Mouse (Mus musculus) testis, postnatal 14 days (tissue): ENCODE data around the gene Leng1.

Experiments used
- DNase-seq: peaks from one replicate; pipeline ENCODE4 v3.0.0; 2021; ENCODE audit warnings: low spot score

The Leng1 gene

DNA sequence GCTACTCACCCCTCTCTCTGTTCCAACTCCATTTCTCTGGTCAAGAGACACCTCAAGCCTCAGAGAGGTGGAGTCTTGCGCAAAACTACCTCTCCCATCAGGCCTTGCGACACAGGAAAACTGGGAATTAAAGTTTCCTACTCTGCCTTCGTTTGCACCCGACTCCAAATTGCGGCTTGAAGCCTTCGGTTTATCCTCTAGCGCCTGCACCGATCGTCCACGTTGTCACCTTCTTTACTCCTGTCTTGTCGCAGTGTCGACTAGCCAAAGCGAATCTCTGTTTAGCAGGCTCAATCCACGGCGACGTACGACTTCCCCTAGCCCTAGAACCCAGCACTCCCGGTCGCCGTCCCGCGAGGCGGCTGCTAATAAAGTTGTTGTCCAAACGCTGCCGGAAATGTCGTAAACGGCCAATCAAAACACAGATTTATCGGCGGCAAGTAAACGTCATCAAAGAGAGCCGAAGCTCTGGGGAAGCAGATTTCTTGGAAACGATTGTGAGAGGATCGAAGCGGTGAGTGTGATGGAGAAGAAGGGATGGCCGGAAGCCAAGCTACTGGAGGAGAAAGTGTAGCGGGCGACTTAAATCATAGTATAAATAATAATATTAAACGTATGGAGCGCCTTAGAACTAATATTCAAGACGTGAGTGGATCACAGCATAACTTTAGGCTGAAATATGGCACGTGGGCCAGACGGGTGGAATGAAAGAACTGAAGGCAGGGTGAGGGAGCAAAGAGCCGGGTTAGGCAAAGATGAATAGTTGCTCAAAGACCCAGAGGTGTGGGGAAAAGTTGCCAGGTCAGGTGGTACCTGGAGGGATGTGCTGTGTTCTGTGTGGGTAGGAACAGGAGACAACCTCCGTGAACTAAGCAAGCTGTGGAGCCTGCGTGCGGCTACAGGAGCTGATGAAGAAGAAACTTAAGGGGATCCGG lies 35.8 kb downstream of the Leng1 start, which contains the start of the genes Tfpt and Prpf31:
TSS of gene Tfpt (minus strand) at position 387 of the 935 bp plus-strand sequence.
TSS of gene Prpf31 (plus strand) at position 443 of the 935 bp plus-strand sequence.
- peak; percentile 92 for DNase-seq

DNA sequence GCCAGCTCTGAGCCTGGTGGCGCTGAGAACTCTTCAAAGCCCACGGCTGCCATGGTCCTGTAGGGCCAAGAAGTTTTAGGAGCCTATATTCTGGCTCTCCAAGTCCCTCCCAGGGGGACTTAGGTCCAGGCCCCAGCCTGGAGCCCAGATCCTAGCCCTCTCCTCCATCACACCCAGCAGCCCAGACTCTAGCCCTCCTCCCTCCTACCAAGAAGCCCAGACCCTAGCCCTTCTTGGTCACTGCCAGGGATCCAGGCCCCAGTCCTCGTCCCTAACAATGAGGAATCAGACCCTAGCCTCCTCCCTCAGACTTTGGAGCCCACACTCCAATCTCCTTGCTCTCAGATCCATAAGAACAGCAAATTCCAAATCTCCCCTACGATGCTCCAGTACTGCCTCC lies 36.6 kb downstream of the Leng1 start:
- DNase-seq: no peak

DNA sequence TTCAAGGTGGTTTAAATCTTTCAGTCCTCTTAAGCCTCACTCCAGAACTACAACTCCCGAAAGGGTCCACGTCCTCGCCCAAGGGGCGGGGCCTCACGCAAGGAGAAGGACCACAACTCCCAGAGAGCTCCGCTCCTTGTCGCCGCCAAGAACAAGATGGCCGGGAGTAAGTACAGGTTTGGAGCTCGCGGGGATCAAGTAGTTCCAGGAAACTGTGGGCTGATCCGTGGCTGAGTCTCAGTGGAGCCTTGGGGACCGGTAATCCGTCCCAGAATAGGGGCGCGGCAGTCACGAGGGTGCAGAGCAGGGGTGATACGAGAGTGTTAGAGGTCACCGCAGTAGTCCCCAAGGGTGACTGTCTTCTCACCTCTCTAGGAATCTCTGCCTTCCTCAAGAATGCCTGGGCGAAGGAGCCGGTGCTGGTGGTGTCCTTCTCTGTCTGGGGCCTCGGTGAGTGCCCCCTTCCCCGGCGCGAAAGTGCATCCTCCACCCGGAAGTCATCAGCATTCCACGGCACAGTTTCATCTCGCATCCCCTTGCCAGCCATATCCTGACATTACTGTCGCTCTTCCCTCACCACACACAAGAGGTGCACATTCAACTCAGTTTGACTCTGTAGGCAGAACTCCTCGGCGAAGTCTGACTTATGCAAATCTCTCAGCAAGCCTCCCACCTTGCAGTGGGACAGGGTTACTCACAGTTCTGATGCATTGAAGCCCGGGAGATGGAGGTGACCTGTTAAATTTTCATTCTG lies 48.2 kb downstream of the Leng1 start, which contains the start of gene Ndufa3:
TSS of gene Ndufa3 (plus strand) at position 132 of the 754 bp plus-strand sequence.
- peak; percentile 88 for DNase-seq

DNA sequence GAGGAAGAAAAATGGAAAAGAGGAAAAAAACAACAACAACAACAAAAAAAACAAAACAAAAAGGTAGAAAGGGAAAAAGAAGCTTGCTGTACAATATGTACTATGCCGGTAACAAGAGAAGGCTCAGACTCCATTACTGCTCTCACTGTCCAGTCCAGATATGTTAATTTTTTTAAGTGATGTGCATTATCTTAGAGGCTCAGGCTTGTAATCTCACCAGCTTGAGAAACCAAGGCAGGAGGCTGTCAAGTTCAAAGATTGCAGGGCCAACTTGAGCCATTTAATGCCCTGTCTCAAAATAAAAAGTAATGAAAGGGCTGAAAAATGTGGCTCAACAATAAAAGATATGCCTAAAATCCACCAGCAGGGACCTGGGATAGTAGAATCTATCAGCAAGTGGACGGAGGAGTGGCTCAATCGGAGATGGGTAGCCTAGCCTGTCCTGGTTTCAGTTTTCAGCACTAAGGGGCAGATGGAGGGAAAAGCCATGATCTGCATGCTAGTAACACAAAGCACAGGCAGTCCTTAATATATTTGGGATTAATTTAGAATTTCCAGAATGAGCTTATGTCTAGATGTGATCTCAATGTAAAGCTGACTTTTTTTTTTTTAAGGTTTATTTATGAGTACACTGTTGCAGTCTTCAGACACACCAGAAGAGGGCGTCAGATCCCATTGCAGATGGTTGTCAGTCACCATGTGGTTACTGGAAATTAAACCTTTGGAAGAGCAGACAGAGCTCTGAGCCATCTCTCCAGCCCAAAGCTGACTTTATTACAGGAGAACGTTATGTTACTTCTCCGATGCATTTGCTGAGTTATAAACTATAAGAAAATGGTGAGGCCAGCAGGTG lies 49.0 kb downstream of the Leng1 start:
- no peak for DNase-seq

DNA sequence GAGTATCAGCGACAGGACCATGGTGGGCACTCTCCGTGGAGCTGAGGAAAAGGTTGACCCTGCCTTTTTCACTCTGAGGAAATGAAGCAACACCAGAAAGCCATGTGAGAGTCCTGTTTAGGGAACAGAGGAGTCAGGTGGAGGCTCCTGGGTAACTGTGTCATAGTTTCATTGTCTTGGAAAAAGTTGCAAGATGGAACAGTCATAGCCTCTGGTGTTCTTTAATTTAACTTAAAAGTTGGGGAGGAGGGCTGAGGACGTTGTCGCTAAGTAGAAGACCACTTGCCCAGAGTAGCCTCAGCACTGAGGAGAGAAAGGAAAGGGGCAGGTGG lies 49.6 kb downstream of the Leng1 start, which contains the start of gene Oscar:
TSS of gene Oscar (minus strand) at position 101 of the 332 bp plus-strand sequence.
- no peak for DNase-seq

DNA sequence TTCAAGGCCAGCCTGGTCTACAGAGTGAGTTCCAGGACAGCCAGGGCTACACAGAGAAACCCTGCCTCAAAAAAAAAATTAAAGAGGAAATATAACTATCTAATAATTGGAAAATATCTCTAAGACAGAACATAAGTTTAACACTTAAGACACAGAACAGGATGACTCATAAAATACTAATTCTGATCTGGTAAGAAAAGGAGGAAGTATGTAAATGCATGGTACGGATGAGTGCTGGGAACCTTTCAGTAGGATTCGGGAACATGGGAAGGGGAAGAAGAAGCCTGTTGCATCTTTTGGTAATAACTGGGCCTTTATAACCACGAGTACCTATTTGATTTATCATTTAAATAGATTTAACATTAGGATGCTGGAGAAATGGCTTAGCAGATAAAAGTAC lies 51.6 kb downstream of the Leng1 start:
- DNase-seq: no peak

DNA sequence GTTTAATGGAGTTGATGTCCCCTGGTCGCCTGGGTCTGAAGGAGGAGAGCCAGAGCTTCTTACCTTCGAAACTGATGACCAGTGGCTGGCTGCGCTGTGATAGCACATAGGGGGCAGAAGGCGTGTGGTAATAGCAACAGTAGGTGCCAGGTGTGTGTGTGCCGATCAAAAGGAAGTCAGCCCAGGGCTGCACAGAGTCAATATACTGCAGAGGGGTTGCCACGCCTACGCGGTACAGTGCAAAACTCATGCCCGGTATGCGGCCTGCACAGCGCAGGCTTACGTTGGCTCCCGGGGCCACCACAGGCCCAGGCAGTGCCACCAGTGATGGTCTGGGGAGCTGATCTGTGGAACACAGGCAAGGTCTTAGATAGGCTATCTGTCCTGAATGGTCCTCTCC lies 54.6 kb downstream of the Leng1 start:
- peak; percentile 29 for DNase-seq

DNA sequence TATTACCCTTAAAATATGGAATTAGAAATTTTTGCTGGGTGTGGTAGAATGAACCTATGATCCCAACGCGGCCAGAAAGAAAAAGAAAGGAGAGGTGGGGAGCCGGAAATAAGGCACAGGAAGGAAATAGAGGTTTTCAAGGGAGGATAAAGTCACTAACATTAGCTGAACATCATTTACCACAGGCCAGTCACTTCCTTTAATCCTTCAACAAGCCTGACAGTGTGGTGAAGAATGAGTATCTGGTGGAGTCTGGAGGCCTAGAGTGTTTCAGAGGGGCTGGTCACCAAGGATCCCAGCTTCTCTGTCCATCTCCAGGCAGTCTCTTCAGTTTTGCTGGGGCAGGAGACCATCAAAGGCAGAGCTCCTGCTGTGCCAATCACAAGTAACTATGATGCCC lies 55.2 kb downstream of the Leng1 start:
- DNase-seq: no peak
